Mouse (Mus musculus) gastrocnemius, adult 2 months (tissue): ENCODE measurements around the gene Angptl6. TPM values are rescaled to one million over a fixed set of nuclear protein-coding genes. Genes with fewer than 3 reads are reported as not detected.
"Not testable (repeated sequence)": the region's sequence is repeated elsewhere in the genome, so short reads cannot be mapped to it uniquely, and the experiment has no call there.

ENCODE experiments used
- DNase-seq: peaks from one replicate; pipeline ENCODE4 v3.0.0; 2022
- H3K27ac ChIP-seq: fragments of 200-600 bp; 2 replicates; pipeline ENCODE4 v1.8.1; 2022; ENCODE audit warnings: mild to moderate bottlenecking
- H3K4me3 ChIP-seq: fragments of 200-600 bp; 2 replicates; pipeline ENCODE4 v1.8.1; 2022; ENCODE audit warnings: mild to moderate bottlenecking, moderate library complexity
- CTCF ChIP-seq: fragments of 200-600 bp; IDR thresholded peaks from 2 replicates; pipeline ENCODE4 v1.8.1; 2022; ENCODE audit warnings: antibody characterized with exemption, mild to moderate bottlenecking, moderate library complexity
- intact Hi-C: fragments of 180-260 bp; cut with DNase I; formaldehyde crosslinking; loops from one replicate; pipeline ENCODE4 v1.15.1; 2025
- microRNA-seq: library from miRNA; unstranded; fragments of <30 nt; microRNA quantifications from one replicate; pipeline ENCODE4 v1.2.0, GENCODE M21; 2021
- total RNA-seq, 2 experiments: library from RNA; stranded (reverse); gene quantifications; 2 replicates each; pipeline ENCODE4 v1.2.3; 2021

Gene Angptl6
- total RNA-seq, 2 experiments from 2014 or later = 5.1 to 7.0 TPM

- intact Hi-C loops = no loop called here
- no peak for TF ChIP-seq CTCF
- no peak for DNase-seq
- Histone ChIP-seq H3K27ac (no peak overlapping the region), H3K4me3 (no peak overlapping the region)
These were observed 19.6 kb downstream of the Angptl6 start for GRCm38 (mm10) chr9:20859926-20860325.

GRCm38 (mm10) chr9:20857131-20857530, 22.4 kb downstream of the Angptl6 start:
- Histone ChIP-seq H3K4me3 (no peak overlapping the region), H3K27ac (no peak overlapping the region)
- no peak for TF ChIP-seq CTCF
- peak; percentile 51 for DNase-seq
- intact Hi-C loops = no loop called here

- DNase-seq = no peak
- intact Hi-C loops = no loop called here
- no peak overlapping the region for H3K27ac ChIP-seq
- no peak overlapping the region for H3K4me3 ChIP-seq
- no peak for TF ChIP-seq CTCF
These were observed 29.3 kb downstream of the Angptl6 start for GRCm38 (mm10) chr9:20850179-20850578.

GRCm38 (mm10) chr9:20842670-20843069, 36.9 kb downstream of the Angptl6 start:
- no peak for DNase-seq
- intact Hi-C loops = no loop called here
- TF ChIP-seq CTCF = peak; percentile 69
- no peak overlapping the region for H3K27ac ChIP-seq
- no peak overlapping the region for H3K4me3 ChIP-seq

GRCm38 (mm10) chr9:20842211-20842610, 37.3 kb downstream of the Angptl6 start:
- Histone ChIP-seq H3K27ac (no peak overlapping the region), H3K4me3 (no peak overlapping the region)
- intact Hi-C loops = no loop called here
- no peak for TF ChIP-seq CTCF
- DNase-seq = no peak

GRCm38 (mm10) chr9:20838931-20839330, 40.6 kb downstream of the Angptl6 start:
- no peak overlapping the region for H3K4me3 ChIP-seq
- intact Hi-C loops = loop anchor here (10.0 kb wide), 1 partner anchor 174 kb away; no protein-coding TSS in a partner anchor
- no peak for DNase-seq
- TF ChIP-seq CTCF = no peak
- no peak overlapping the region for H3K27ac ChIP-seq

GRCm38 (mm10) chr9:20837184-20837947, 42.2 kb downstream of the Angptl6 start:
- no peak for DNase-seq
- intact Hi-C loops = loop anchor here (10.0 kb wide), 1 partner anchor 173 kb away; no protein-coding TSS in a partner anchor
- no peak overlapping the region for H3K27ac ChIP-seq
- no peak for TF ChIP-seq CTCF
- H3K4me3 ChIP-seq = no peak overlapping the region

GRCm38 (mm10) chr9:20835431-20835954, 44.0 kb downstream of the Angptl6 start:
- H3K27ac ChIP-seq, H3K4me3 ChIP-seq, DNase-seq: not testable (repeated sequence)
- intact Hi-C loops = loop anchor here (10.0 kb wide), 1 partner anchor 171 kb away; no protein-coding TSS in a partner anchor

GRCm38 (mm10) chr9:20834881-20835280, 44.6 kb downstream of the Angptl6 start:
- no peak for TF ChIP-seq CTCF
- no peak overlapping the region for H3K4me3 ChIP-seq
- H3K27ac ChIP-seq = no peak overlapping the region
- intact Hi-C loops = loop anchor here (10.0 kb wide), 1 partner anchor 170 kb away; no protein-coding TSS in a partner anchor
- no peak for DNase-seq

GRCm38 (mm10) chr9:20830901-20831643, 48.5 kb downstream of the Angptl6 start:
- H3K4me3 ChIP-seq = no peak overlapping the region
- H3K27ac ChIP-seq = peak overlapping the region; percentile 62
- peak; percentile 99 for DNase-seq
- TF ChIP-seq CTCF = no peak; the same call in none of the 2 replicates
- intact Hi-C loops = loop anchor here (1.0 to 10.0 kb wide), 2 partner anchors 91 to 166 kb away; no protein-coding TSS in a partner anchor

GRCm38 (mm10) chr9:20828127-20828526, 51.4 kb downstream of the Angptl6 start:
- no peak overlapping the region for H3K4me3 ChIP-seq
- intact Hi-C loops = no loop called here
- H3K27ac ChIP-seq = no peak overlapping the region
- TF ChIP-seq CTCF = no peak
- DNase-seq = no peak

- intact Hi-C loops = no loop called here
- no peak overlapping the region for H3K4me3 ChIP-seq
- TF ChIP-seq CTCF = no peak
- peak; percentile 65 for DNase-seq
- H3K27ac ChIP-seq = no peak overlapping the region
These were observed 53.7 kb downstream of the Angptl6 start for GRCm38 (mm10) chr9:20825781-20826180.

Small RNA genes within 50 kb of the gene (microRNA-seq; reads per million reads assigned to microRNA genes)
- not detected for gene Mir7081

Other genes with a start within 250 kb of the Angptl6 start
- 100 to 1,000 TPM; 188 to 210 TPM for gene Ubl5, start 236.8 kb downstream of the Angptl6 start, total RNA-seq
- 1 to 10 TPM; 4.7 to 5.3 TPM for gene Fbxl12, start 235.0 kb downstream of the Angptl6 start, total RNA-seq
- gene Pin1, start 227.6 kb downstream of the Angptl6 start, total RNA-seq = 10 to 100 TPM; 13.0 to 15.0 TPM
- gene Olfm2, start 133.4 kb downstream of the Angptl6 start, total RNA-seq = under 1 TPM; 0.20 TPM
- gene Col5a3, start 64.7 kb downstream of the Angptl6 start, total RNA-seq = 10 to 100 TPM; 12.8 to 22.5 TPM
- gene Rdh8, start 61.2 kb downstream of the Angptl6 start, total RNA-seq = under 1 TPM in 1 of 2 experiments, not detected in 1; 0.56 TPM
- gene A230050P20Rik, start 11.1 kb downstream of the Angptl6 start, total RNA-seq = 1 to 10 TPM; 2.1 to 2.3 TPM
- 1 to 10 TPM; 7.9 to 8.6 TPM for gene Ppan, start 8.4 kb upstream of the Angptl6 start, total RNA-seq
- 100 to 1,000 TPM in 1 of 2 experiments, 10 to 100 TPM in 1; 97.0 to 102 TPM for gene Eif3g, start 18.9 kb upstream of the Angptl6 start, total RNA-seq
- gene Dnmt1, start 80.2 kb upstream of the Angptl6 start, total RNA-seq = 1 to 10 TPM; 5.2 to 7.9 TPM
- gene S1pr2, start 97.1 kb upstream of the Angptl6 start, total RNA-seq = 1 to 10 TPM; 2.0 to 2.3 TPM
- gene Mrpl4, start 123.0 kb upstream of the Angptl6 start, total RNA-seq = 10 to 100 TPM; 51.8 to 70.0 TPM
- gene Icam1, start 136.3 kb upstream of the Angptl6 start, total RNA-seq = 1 to 10 TPM; 1.7 to 1.9 TPM
- gene Icam4, start 149.6 kb upstream of the Angptl6 start, total RNA-seq = 1 to 10 TPM; 1.2 to 2.2 TPM
- gene Icam5, start 152.3 kb upstream of the Angptl6 start, total RNA-seq = not detected
- gene Zglp1, start 187.4 kb upstream of the Angptl6 start, total RNA-seq = not detected
- under 1 TPM; 0.26 to 0.39 TPM for gene Gm49373, start 193.4 kb upstream of the Angptl6 start, total RNA-seq
- 10 to 100 TPM; 39.0 to 49.0 TPM for gene Fdx1l, start 193.9 kb upstream of the Angptl6 start, total RNA-seq
- gene Gm38431, start 212.3 kb upstream of the Angptl6 start, total RNA-seq = 1 to 10 TPM; 1.2 to 1.6 TPM
- gene Raver1, start 212.3 kb upstream of the Angptl6 start, total RNA-seq = 10 to 100 TPM; 17.1 to 19.5 TPM